Mouse (Mus musculus): Measurements from ENCODE around the gene Gm29582. TPM values are rescaled to one million over a fixed set of nuclear protein-coding genes. Genes with fewer than 3 reads are reported as not detected.
"Not testable (repeated sequence)": the region's sequence is repeated elsewhere in the genome, so short reads cannot be mapped to it uniquely, and the experiment has no call there.

Gene Gm29582
- not detected in 2 replicates for total RNA-seq (2021)
- long read RNA-seq: 0 reads

- DNase-seq: not testable (repeated sequence)
Observed at GRCm38 (mm10) chrY:30738461-30738860, at the start of gene Gm29582. TSS of gene Gm29582 (minus strand) at chrY:30738561.
